Mouse (Mus musculus) intestine, embryonic 16.5 days (tissue): Measurements from ENCODE around the gene Slc27a5. TPM values are rescaled to one million over a fixed set of nuclear protein-coding genes. Genes with fewer than 3 reads are reported as not detected.
A peak's percentile ranks its signal among the peaks of the same experiment; 100 is the strongest.

Experiments
- ATAC-seq: fragments of 200-750 bp; cut with Nextera tagmentation; 2 replicates; pipeline ENCODE4 v1.8.0; 2017; ENCODE audit warnings: moderate TSS enrichment, moderate library complexity
- H3K27ac ChIP-seq: fragments of 300-500 bp; sonication (generic); 2 replicates; pipeline ENCODE4 v1.5.1; 2014; ENCODE audit warnings: mild to moderate bottlenecking, low read length
- H3K27me3 ChIP-seq: fragments of 300-500 bp; sonication (generic); replicated peaks from 2 replicates; pipeline ENCODE4 v1.6.1; 2014; ENCODE audit warnings: low read length, control low read depth, mixed read lengths; ENCODE audit not compliant: control insufficient read depth, insufficient read depth
- H3K36me3 ChIP-seq: fragments of 300-500 bp; sonication (generic); 2 replicates; pipeline ENCODE4 v1.6.1; 2014; ENCODE audit warnings: low read length, control low read depth; ENCODE audit not compliant: control insufficient read depth, insufficient read depth
- H3K4me1 ChIP-seq: fragments of 300-500 bp; sonication (generic); 2 replicates; pipeline ENCODE4 v1.6.1; 2014; ENCODE audit warnings: low read length, control low read depth, mixed read lengths; ENCODE audit not compliant: control insufficient read depth, insufficient read depth
- H3K4me2 ChIP-seq: fragments of 300-500 bp; sonication (generic); 2 replicates; pipeline ENCODE4 v1.6.1; 2014; ENCODE audit warnings: low read depth, low read length, control low read depth
- H3K4me3 ChIP-seq: fragments of 300-500 bp; sonication (generic); 2 replicates; pipeline ENCODE4 v1.5.1; 2014; ENCODE audit warnings: mild to moderate bottlenecking, low read length
- H3K9ac ChIP-seq: fragments of 300-500 bp; sonication (generic); 2 replicates; pipeline ENCODE4 v1.6.1; 2014; ENCODE audit warnings: low read depth, low read length
- H3K9me3 ChIP-seq: fragments of 300-500 bp; sonication (generic); 2 replicates; pipeline ENCODE4 v1.6.1; 2016; ENCODE audit warnings: low read length, control low read depth; ENCODE audit not compliant: control insufficient read depth
- WGBS: fragments of 180-500 bp; shearing (Covaris S2); extraction: QIAGEN DNeasy Blood & Tissue Kit; methylation state at CpG from one replicate; pipeline ENCODE4 v1.1.7; 2014; 5-methylcytosine and 5-hydroxymethylcytosine counted together
- polyA plus RNA-seq: library from polyadenylated mRNA; unstranded; fragments of >200 nt; fragmentation: Nextera tagmentation; extraction: Ambion mirVana; gene quantifications from 2 replicates; pipeline ENCODE4 v1.2.1, GENCODE M21; 2015

Gene Slc27a5
- polyA plus RNA-seq, 1 experiment from 2014 or later, result 0.84 TPM

- Histone ChIP-seq H3K9ac (peak within 1 kb of the TSS; percentile 95), H3K4me2 (peak within 1 kb of the TSS; percentile 71), H3K4me1 (peaks cover 12% of the 10 kb centered on the region; the same call in 1 of the 2 replicates), H3K36me3 (peaks cover 18% of the 10 kb centered on the region), H3K27me3 (no peaks in the 10 kb centered on the region), H3K27ac (peak within 1 kb of the TSS; percentile 97), H3K9me3 (no peaks in the 10 kb centered on the region), H3K4me3 (peak within 1 kb of the TSS; percentile 85)
- 11% methylated on average over 26 of the region's 26 CpGs for WGBS
- ATAC-seq, result no peak; the same call in 1 of the 2 replicates
These were observed 12.3 kb upstream of the Slc27a5 start, which contains the start of gene Zbtb45 for GRCm38 (mm10) chr7:13010005-13010908. Gene Zbtb45, minus strand, starts transcription at chr7:13010034.

DNA sequence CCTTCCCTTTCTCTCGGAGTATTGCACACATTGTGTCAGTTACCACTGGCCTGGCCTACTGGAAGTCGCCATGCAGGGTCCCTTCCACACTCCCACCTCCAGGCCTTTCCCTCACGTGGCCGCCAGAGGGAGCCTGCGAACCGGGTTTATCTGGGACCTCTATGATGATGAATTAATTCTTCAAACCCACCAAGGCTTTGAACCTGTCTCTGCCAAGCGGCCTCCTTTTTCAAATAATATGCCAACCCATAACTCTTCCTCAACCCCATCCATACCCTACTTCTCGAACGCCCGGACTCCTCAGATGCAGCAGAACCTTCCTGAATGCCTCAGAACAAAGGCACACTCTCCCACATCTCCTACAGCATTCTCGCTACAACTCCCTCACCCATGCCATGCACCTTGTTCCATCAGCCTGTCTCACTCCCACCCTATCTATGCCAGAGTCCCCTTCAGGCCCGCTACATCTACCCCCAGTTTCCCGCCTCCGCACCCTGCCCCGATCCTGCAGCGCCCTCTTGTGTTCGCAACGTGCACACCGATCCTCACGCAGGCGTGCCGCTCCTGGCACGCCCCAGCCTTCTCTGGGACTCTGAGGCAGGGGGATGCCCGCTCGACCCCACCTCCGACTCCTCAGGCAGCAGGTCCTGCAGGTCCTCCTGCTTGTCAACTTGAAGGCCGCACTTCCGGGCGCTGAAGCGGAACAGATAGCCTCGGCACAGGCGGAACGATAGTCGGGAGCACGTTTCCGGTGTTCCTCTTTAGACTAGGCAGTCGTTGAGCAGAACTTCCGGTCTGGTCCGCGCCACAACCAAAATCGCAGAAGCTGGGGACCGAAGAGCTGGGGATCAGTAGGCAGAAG, 11.4 kb upstream of the Slc27a5 start:
- H3K36me3 ChIP-seq, result peaks cover 18% of the 10 kb centered on the region
- H3K4me1 ChIP-seq, result peaks cover 12% of the 10 kb centered on the region; the same call in 1 of the 2 replicates
- H3K4me3 ChIP-seq, result peak overlapping the region; percentile 85
- H3K9ac ChIP-seq, result peak overlapping the region; percentile 95
- peak overlapping the region; percentile 97 for H3K27ac ChIP-seq
- H3K27me3 ChIP-seq, result no peaks in the 10 kb centered on the region
- H3K4me2 ChIP-seq, result peak overlapping the region; percentile 71
- under 1% methylated on average over 42 of the region's 42 CpGs for WGBS
- no peaks in the 10 kb centered on the region for H3K9me3 ChIP-seq
- peak; percentile 91 for ATAC-seq

DNA sequence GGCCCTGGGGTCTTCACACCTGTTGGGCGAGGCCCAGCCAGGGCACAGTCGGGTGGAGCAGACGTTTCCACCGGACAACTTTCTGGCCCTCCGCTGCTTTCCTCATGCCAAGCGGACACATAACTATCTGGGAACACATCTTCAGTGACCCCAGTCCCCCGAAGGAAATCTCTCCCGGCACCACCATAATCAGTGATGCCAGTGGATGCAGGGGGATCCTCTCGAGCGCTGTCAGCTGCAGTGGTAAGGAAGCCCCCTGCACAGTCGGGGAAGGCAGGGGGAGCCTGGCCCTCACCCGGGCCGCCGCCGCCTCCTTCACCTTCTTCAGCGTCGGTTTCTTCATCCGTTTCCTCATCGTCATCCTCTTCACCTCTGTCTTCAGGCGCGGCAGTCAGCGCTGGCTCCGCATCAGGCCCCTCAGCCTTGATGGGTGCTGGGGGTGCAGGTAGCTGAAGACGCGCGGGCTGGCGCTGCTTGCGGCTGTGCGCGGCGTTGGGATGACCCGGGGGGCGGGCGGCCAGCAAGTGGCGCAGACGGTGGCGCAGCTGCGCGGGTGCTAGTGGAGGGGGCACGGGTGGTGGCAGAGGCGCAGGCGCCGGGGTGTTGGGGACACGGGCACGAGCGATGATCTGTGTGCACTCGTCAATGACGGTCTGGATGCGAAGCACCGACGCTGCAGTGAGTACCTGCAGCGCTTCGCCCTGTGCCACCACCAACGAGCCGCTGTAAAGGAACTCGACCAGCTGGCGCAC, 9.5 kb upstream of the Slc27a5 start:
- WGBS, result 54% methylated on average over 56 of the region's 57 CpGs
- no peak overlapping the region for H3K4me3 ChIP-seq
- no peak overlapping the region for H3K27ac ChIP-seq
- H3K9me3 ChIP-seq, result no peaks in the 10 kb centered on the region
- peaks cover 8% of the 10 kb centered on the region; the same call in 1 of the 2 replicates for H3K4me1 ChIP-seq
- H3K9ac ChIP-seq, result peak overlapping the region; percentile 43; the same call in 1 of the 2 replicates
- H3K36me3 ChIP-seq, result peaks cover 18% of the 10 kb centered on the region
- H3K27me3 ChIP-seq, result no peaks in the 10 kb centered on the region
- no peak overlapping the region for H3K4me2 ChIP-seq
- ATAC-seq, result no peak

GRCm38 (mm10) chr7:13006531-13006930, 8.5 kb upstream of the Slc27a5 start:
- Histone ChIP-seq H3K4me2 (no peak overlapping the region), H3K9me3 (no peaks in the 10 kb centered on the region), H3K4me3 (no peak overlapping the region), H3K27ac (no peak overlapping the region), H3K4me1 (peaks cover 8% of the 10 kb centered on the region; the same call in 1 of the 2 replicates), H3K36me3 (peaks cover 18% of the 10 kb centered on the region), H3K9ac (no peak overlapping the region), H3K27me3 (no peaks in the 10 kb centered on the region)
- 88% methylated on average over 10 of the region's 10 CpGs for WGBS
- ATAC-seq, result no peak

DNA sequence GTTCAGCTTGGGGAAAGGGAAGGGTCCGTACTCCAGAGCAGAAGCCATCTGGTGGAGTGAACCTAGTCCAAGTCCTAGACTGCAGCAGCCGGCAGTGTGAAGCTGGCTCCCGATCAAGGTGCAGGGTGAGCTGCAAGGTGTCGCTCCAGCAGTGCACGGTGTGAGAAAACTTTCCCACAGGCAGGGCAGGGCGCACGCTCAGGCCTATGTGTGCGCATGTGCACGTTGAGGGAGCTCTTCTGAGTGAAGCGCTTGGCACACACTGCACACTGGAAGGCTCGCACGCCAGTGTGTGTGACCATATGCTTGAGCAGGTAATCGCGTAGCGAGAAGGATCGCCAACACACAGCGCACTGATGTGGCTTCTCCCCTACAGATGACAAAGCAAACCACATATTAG, 8.0 kb upstream of the Slc27a5 start:
- no peak for ATAC-seq
- no peaks in the 10 kb centered on the region for H3K9me3 ChIP-seq
- H3K9ac ChIP-seq, result 0 out of 2 replicates have a peak overlapping the region, but pooled peaks have one; percentile 6
- H3K36me3 ChIP-seq, result peaks cover 18% of the 10 kb centered on the region
- no peak overlapping the region for H3K4me3 ChIP-seq
- 88% methylated on average over 17 of the region's 17 CpGs for WGBS
- no peak overlapping the region for H3K27ac ChIP-seq
- H3K4me2 ChIP-seq, result no peak overlapping the region
- peaks cover 8% of the 10 kb centered on the region; the same call in 1 of the 2 replicates for H3K4me1 ChIP-seq
- H3K27me3 ChIP-seq, result no peaks in the 10 kb centered on the region

GRCm38 (mm10) chr7:13003380-13003779, 5.4 kb upstream of the Slc27a5 start:
- no peak overlapping the region for H3K4me3 ChIP-seq
- H3K4me2 ChIP-seq, result no peak overlapping the region
- no peak for ATAC-seq
- H3K27me3 ChIP-seq, result no peaks in the 10 kb centered on the region
- peaks cover 18% of the 10 kb centered on the region for H3K36me3 ChIP-seq
- no peaks in the 10 kb centered on the region for H3K9me3 ChIP-seq
- WGBS, result 81% methylated on average over 5 of the region's 5 CpGs
- H3K27ac ChIP-seq, result no peak overlapping the region
- no peak overlapping the region for H3K9ac ChIP-seq
- peaks cover 4% of the 10 kb centered on the region; the same call in 1 of the 2 replicates for H3K4me1 ChIP-seq

DNA sequence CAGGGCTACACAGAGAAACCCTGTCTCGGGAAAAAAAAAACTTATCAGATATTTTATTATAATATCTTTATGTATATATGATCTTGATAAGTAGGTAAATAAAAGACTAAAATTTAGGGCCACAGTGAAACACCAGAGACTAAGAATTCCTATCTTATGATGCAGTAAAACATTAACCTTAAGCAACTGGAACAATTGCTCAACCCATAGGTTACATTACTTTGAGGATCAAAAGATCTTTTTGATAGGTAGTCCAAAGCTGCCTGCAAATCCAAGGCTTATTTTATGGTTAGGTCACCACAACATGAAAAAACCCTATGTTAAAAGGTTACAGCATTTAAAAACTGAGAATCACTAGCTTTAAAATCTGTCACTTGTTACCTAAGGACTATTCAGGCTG, 3.6 kb upstream of the Slc27a5 start:
- ATAC-seq, result 0 out of 2 replicates have a peak, but pooled peaks have one; percentile 53

GRCm38 (mm10) chr7:12998851-12999250, 859 bp upstream of the Slc27a5 start, which contains the start of gene Trim28:
Gene Trim28, plus strand, starts transcription at chr7:12999114.
- no peak within 1 kb of the TSS for H3K27ac ChIP-seq
- no peaks in the 10 kb centered on the region for H3K27me3 ChIP-seq
- no peak within 1 kb of the TSS for H3K4me3 ChIP-seq
- H3K4me1 ChIP-seq, result no peaks in the 10 kb centered on the region
- 86% methylated on average over 3 of the region's 3 CpGs for WGBS
- H3K4me2 ChIP-seq, result no peak within 1 kb of the TSS
- H3K9me3 ChIP-seq, result no peaks in the 10 kb centered on the region
- H3K36me3 ChIP-seq, result no peaks in the 10 kb centered on the region
- no peak within 1 kb of the TSS for H3K9ac ChIP-seq
- no peak for ATAC-seq

More for the DNA sequence above, 3.6 kb upstream of the Slc27a5 start:
- H3K36me3 ChIP-seq, result peaks cover 6% of the 10 kb centered on the region; the same call in 1 of the 2 replicates
- H3K9ac ChIP-seq, result no peak overlapping the region
- WGBS, result 48% methylated on average over 1 of the region's 1 CpGs
- no peak overlapping the region for H3K4me2 ChIP-seq
- no peak overlapping the region for H3K4me3 ChIP-seq
- H3K27ac ChIP-seq, result no peak overlapping the region
- no peaks in the 10 kb centered on the region for H3K27me3 ChIP-seq
- H3K9me3 ChIP-seq, result no peaks in the 10 kb centered on the region
- H3K4me1 ChIP-seq, result no peaks in the 10 kb centered on the region
